Mouse (Mus musculus) adrenal gland, postnatal 25 days (tissue): ENCODE results near the gene Upf2. TPM values are rescaled to one million over a fixed set of nuclear protein-coding genes. Genes with fewer than 3 reads are reported as not detected.
A peak's percentile ranks its signal among the peaks of the same experiment; 100 is the strongest.
"Not testable (repeated sequence)": the region's sequence is repeated elsewhere in the genome, so short reads cannot be mapped to it uniquely, and the experiment has no call there.

Experiments
- DNase-seq: peaks from one replicate; pipeline ENCODE4 v3.0.0; 2021; ENCODE audit warnings: mixed read lengths
- total RNA-seq: library from RNA; stranded (reverse); gene quantifications from 2 replicates; pipeline ENCODE4 v1.2.3, GENCODE M21; 2021

Gene Upf2
- total RNA-seq, 1 experiment from 2014 or later: 28.6 TPM

DNA sequence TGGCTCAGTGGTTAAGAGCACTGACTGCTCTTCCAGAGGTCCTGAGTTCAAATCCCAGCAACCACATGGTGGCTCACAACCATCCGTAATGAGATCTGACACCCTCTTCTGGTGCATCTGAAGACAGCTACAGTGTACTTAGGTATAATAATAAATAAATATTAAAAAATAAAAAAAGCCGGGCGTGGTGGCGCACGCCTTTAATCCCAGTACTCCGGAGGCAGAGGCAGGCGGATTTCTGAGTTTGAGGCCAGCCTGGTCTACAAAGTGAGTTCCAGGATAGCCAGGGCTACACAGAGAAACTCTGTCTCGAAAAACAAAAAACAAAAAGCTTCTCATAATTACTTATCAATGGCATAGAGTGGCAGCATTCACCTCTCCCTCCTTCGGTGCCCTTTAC, 1.4 kb upstream of the Upf2 start:
- not testable (repeated sequence) for DNase-seq

DNA sequence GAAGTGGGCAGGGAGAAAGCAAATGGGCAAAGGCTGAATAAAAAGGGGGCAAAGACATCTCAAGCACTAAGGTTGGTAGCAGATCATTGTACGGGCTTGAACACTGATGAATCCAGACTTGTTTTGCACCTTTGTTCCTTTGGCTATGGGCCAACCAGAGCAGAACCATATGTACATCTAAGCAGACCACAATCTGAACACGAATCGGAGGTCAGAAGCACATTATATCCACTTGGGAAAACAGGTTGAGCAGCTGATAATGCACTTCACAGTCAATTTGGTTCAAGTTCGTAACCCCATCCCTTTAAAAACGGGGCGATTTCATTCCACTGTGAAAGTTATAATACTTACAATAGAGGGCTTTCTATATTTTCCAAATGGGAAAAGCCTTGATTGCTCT, 964 bp upstream of the Upf2 start:
- DNase-seq: no peak

GRCm38 (mm10) chr2:5951621-5952211, 447 bp downstream of the Upf2 start:
- DNase-seq: peak; percentile 60

DNA sequence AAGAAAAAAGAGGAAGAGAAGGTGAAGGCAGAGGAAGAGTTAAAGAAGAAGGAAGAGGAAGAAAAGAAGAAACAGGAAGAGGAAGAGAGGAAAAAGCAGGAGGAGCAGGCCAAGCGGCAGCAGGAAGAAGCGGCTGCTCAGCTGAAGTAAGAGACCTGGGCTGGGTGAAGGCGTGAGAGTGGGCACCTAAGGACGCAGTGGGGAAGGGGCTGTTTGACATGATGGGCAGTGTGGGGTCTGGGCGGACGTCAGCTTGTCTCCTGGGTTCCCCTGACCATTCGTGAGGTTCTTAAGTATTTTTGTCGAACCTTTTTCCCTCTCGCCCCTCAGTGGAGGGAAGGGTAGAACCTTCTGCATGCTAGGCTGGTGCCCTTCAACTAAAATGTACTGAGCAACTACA, 6.4 kb downstream of the Upf2 start:
- DNase-seq: peak; percentile 10

DNA sequence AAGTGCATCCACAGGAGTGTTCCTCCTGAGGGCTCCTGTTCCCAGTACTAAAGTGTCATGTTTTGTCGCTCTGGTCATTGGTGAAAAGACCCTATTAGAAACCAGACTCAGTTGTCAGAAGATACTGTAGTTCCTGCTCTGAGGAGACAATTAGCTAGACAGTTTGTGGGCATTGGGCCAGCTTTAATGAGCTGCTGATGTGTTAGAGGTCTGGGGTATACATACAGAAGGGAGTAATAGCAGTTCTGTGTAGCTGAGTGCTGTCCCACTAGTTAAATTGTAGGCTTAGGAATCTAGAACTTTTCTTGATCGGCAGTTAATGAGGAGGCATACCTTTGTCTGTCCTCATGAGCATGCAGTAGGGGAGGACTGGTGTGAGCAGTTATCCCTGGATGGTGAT, 11.0 kb downstream of the Upf2 start:
- DNase-seq: no peak

DNA sequence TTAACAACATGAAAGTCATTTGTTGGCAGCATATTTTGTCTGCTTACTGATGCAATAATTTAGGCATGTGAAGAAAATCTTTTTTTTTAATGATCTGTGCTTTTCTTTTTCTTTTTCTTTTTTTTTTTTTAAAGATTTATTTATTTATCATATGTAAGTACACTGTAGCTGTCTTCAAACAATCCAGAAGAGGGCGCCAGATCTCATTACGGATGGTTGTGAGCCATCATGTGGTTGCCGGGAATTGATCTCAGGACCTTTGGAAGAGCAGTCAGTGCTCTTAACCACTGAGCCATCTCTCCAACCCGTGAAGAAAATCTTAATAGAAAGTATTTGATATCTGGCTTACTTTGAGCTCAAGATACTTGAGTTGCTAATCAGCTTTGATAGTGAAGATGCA, 12.5 kb downstream of the Upf2 start:
- DNase-seq: not testable (repeated sequence)

GRCm38 (mm10) chr2:5965972-5966371, 14.7 kb downstream of the Upf2 start:
- no peak for DNase-seq

- not testable (repeated sequence) for DNase-seq
Measured at GRCm38 (mm10) chr2:5970629-5971028, 19.4 kb downstream of the Upf2 start.

DNA sequence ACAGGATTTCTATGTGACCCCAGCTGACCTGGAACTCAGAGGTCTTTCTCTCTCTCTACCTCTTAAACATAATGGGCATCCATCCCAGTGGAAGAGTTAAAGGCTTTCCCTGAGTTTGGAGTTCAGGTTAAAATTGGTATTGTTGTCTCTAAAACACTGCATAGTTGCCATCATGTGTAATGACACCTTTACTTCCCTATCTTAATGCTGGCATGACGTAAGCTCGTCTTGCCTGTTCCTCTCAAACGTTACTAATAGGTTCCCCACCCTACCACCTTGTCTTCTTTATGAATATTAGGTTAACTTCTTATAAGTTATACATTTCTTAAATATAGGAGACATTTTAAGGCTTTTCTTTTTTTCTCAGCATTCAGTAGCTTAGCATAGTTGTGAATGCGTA, 26.3 kb downstream of the Upf2 start:
- no peak for DNase-seq

- no peak for DNase-seq
Measured at GRCm38 (mm10) chr2:5995538-5995937, 44.3 kb downstream of the Upf2 start.

- DNase-seq: no peak
Measured at GRCm38 (mm10) chr2:6003949-6004348, 52.7 kb downstream of the Upf2 start.

DNA sequence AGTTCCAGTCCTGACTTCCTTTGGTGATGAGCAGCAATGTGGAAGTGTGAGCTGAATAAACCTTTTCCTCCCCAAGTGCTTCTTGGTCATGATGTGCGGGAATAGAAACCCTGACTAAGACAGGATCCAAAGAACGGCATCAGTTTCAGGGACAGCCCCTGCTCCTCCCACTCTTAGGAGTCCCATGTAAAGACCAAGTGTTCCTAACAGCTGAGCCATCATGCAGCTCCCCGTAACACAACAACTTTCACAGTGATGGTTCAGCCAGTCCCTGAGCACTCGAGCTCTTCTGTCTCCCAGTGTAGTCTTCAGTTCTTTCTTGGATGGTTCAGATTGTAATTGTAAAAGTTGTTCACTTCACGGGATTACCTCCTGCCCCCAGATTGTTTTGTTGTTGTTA, 63.3 kb downstream of the Upf2 start:
- no peak for DNase-seq

GRCm38 (mm10) chr2:6015182-6015581, 63.9 kb downstream of the Upf2 start:
- DNase-seq: not testable (repeated sequence)

- no peak for DNase-seq
Measured at GRCm38 (mm10) chr2:6020570-6020969, 69.3 kb downstream of the Upf2 start.

GRCm38 (mm10) chr2:6042644-6043043, 91.4 kb downstream of the Upf2 start:
- DNase-seq: no peak

DNA sequence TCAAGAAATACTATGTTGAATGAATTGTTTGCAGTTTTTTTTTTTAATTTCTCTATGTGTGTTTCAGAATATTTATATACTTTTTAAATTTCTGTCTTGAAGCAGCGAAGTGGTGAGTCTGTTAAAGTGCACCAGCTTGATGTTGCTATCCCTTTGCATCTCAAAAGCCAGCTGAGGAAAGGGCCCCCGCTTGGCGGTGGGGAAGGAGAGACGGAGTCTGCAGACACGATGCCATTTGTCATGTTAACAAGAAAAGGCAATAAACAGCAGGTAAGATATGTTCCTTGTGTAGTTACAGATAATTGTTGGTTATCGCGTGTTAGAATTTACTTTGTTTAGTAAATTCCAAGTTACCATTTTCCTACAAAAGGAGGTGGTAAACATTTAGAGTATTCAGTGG, 95.5 kb downstream of the Upf2 start:
- no peak for DNase-seq

DNA sequence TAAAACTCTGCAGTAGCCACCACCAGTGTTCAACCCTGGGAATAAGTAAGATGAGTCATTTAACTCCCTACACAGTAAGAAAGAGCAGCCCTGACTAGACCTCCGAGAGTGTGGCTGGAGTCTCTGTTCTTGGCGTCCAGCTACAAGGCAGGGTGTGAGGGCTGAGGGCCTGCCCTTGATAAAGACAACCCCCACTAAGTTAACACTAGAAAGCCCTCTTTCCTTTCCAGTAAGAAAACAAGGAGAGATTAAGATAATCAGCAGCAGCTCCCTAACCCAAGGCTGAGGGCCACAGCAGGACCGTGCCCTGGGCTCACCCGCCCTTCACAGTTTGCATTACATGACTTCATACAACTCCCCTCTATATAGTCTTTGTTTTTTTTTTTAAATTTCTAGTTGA, 97.3 kb downstream of the Upf2 start:
- no peak for DNase-seq

DNA sequence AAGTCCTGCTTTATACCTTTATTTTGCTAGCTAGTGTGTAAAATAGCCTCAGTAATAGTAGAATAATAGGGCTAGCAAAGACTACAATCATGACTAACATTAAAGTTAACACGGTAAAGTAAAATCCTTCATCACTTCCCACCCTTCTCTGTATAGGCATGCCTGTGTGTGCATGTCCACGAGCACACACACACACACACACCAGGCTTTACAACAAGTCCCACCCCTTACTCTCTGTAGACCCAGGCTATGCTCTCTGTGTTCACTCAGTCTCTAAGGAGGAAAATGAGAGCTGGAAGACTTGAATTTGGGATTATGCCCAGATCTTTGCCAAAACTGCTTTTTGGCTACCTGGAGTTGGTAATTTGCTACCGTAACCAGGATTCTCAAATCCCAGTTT, 97.7 kb downstream of the Upf2 start:
- DNase-seq: no peak

DNA sequence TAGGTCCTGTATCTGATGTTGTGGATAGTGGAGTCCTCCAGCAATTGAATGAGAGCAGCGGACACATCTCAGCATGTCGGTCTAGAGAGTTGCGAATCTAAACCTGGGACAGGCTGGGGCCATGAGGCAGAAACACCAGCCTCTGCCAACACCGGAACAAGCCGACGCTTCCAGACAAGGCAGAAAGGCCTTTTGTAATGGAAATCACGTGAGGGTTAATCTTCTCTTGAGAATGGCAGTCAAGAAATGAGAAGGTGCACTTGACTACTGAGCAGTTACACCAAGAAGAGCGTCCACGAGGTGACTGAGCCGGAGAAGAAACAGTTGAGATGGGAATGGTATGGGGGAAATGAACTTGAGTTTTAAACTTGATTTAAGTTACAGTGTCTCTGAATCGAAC, 104.2 kb downstream of the Upf2 start:
- no peak for DNase-seq

- no peak for DNase-seq
Measured at GRCm38 (mm10) chr2:6056518-6056917, 105.2 kb downstream of the Upf2 start.

- no peak for DNase-seq
Measured at GRCm38 (mm10) chr2:6059291-6059690, 108.0 kb downstream of the Upf2 start.

DNA sequence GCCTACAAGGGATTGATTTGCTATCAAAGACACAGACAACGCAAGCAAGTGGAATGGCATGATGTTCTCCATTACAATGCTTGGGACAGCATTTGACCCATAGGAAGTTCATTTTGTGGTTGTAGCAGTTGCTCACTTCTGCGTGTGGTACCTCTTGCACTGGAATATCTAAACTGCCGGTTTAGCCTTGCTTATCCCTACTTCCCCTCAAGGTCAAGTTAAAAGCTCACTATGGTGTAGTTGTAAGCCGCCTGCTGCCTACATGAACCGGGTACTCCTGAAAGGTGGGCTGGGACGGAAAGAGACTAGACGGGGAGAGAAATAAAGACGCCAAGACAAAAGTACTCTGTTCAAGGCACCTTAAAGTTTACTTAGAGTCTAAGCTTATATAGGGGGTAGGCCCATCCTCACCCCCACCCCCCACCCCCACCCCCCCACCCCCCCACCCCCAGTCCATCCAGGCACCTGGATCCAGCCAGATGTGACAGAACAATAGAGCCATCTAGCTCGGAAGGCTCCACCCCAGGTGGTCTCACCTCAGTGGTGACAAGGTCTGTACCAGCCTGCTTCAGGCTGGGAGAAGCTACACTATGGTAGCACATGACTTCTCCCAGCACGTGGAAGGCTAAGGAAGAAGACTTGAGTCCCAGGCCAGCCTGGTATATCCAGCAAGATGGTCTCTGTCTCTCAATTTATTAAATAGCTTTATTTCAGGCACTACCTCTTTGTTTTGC, 109.0 kb downstream of the Upf2 start:
- DNase-seq: no peak

DNA sequence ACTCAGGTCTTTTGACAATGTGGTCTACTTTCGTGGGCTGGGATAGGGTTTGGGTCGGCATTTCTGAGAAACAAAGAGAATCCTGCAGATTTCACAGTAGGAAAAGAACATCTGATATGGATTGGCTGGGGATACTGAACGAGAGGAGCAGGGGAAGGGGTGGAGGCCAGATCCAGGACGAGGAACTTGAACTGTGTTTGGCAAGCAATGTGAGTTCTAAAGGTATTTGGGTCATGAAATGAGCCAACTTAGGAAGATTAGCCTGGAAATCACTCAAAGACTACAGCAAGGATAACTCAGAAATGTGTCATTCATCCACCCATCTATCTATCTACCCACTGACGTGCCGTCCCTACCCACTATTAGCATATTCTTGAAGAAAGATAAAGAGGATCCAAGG, 116.1 kb downstream of the Upf2 start:
- DNase-seq: no peak

GRCm38 (mm10) chr2:6070925-6071324, 119.7 kb downstream of the Upf2 start:
- no peak for DNase-seq
